Mouse (Mus musculus) T-cell, adult 2 months (primary cell): ENCODE measurements at regions not wholly inside any gene's neighbourhood (a gene's known extent, or its start where the extent isn't known, plus 50 kb on each side); places are given as distances from the start of the nearest gene placed in this dataset.

Experiments
- DNase-seq: peaks from one replicate; pipeline ENCODE4 v3.0.0; 2022; ENCODE audit warnings: low spot score

GRCm38 (mm10) chr13:35079685-35080084 lies 52.8 kb upstream of the Eci2 start:
- no peak for DNase-seq

- DNase-seq: no peak
These were observed 58.5 kb upstream of the Eci2 start for GRCm38 (mm10) chr13:35085386-35085785.

- no peak for DNase-seq
These were observed 60.5 kb upstream of the Eci2 start for GRCm38 (mm10) chr13:35087246-35088040.

- no peak for DNase-seq
These were observed 64.3 kb upstream of the Eci2 start for GRCm38 (mm10) chr13:35091155-35091554.

- DNase-seq: no peak
These were observed 92.9 kb upstream of the Eci2 start for GRCm38 (mm10) chr13:35119782-35120181.

GRCm38 (mm10) chr13:35129475-35129874 lies 102.6 kb upstream of the Eci2 start:
- DNase-seq: peak; percentile 72

GRCm38 (mm10) chr13:35131272-35132185 lies 104.6 kb upstream of the Eci2 start:
- DNase-seq: peak; percentile 31

GRCm38 (mm10) chr13:35151629-35152028 lies 124.7 kb upstream of the Eci2 start:
- DNase-seq: no peak

- DNase-seq: no peak
These were observed 132.6 kb upstream of the Eci2 start for GRCm38 (mm10) chr13:35159456-35159855.

GRCm38 (mm10) chr13:35160767-35161166 lies 133.9 kb upstream of the Eci2 start:
- DNase-seq: no peak

GRCm38 (mm10) chr13:35166080-35166479 lies 139.2 kb upstream of the Eci2 start:
- DNase-seq: no peak

- no peak for DNase-seq
These were observed 140.1 kb upstream of the Eci2 start for GRCm38 (mm10) chr13:35166831-35167541.

- no peak for DNase-seq
These were observed 144.8 kb upstream of the Eci2 start for GRCm38 (mm10) chr13:35171562-35172254.

- DNase-seq: no peak
These were observed 146.6 kb upstream of the Eci2 start for GRCm38 (mm10) chr13:35173522-35173921.

- no peak for DNase-seq
These were observed 148.7 kb upstream of the Eci2 start for GRCm38 (mm10) chr13:35175587-35175986.

- no peak for DNase-seq
These were observed 150.4 kb upstream of the Eci2 start for GRCm38 (mm10) chr13:35177305-35177704.

GRCm38 (mm10) chr13:35189028-35189711 lies 162.3 kb upstream of the Eci2 start:
- peak; percentile 78 for DNase-seq

- no peak for DNase-seq
These were observed 175.2 kb upstream of the Eci2 start for GRCm38 (mm10) chr13:35202069-35202468.

- no peak for DNase-seq
These were observed 181.4 kb upstream of the Eci2 start for GRCm38 (mm10) chr13:35208319-35208718.

GRCm38 (mm10) chr13:35209551-35209950 lies 182.7 kb upstream of the Eci2 start:
- DNase-seq: no peak

- DNase-seq: no peak
These were observed 184.9 kb upstream of the Eci2 start for GRCm38 (mm10) chr13:35211834-35212233.
